Mouse (Mus musculus) olfactory bulb, adult 2 months (tissue): ENCODE measurements around the gene Tmco3.

Experiments
- CTCF ChIP-seq: fragments of 200-500 bp; IDR thresholded peaks from 2 replicates; pipeline ENCODE4 v1.5.1; 2012; ENCODE audit warnings: low read depth, mild to moderate bottlenecking, low read length, moderate library complexity; ENCODE audit not compliant: insufficient read depth
- POLR2A ChIP-seq: fragments of 200-500 bp; IDR thresholded peaks from 2 replicates; pipeline ENCODE4 v1.6.1; 2012; ENCODE audit warnings: mild to moderate bottlenecking, low read depth, low read length, moderate library complexity; ENCODE audit not compliant: insufficient read depth

GRCm38 (mm10) chr8:13356681-13357080 is 68.7 kb downstream of the Tmco3 start:
- TF ChIP-seq POLR2A: no peak
- no peak for TF ChIP-seq CTCF
